Mouse (Mus musculus) layer of hippocampus, adult 2 months (tissue): ENCODE measurements at regions not wholly inside any gene's neighbourhood (a gene's known extent, or its start where the extent isn't known, plus 50 kb on each side); places are given as distances from the start of the nearest gene placed in this dataset.

Source experiments
- DNase-seq, 2 experiments: peaks; one replicate each; pipeline ENCODE4 v3.0.0; 2022; ENCODE audit warnings: low spot score in 2 of 2
- H3K27ac ChIP-seq: fragments of 200-600 bp; 2 replicates; pipeline ENCODE4 v1.8.1; 2022
- H3K4me3 ChIP-seq: fragments of 200-600 bp; 2 replicates; pipeline ENCODE4 v1.8.1; 2022; ENCODE audit warnings: mild to moderate bottlenecking
- CTCF ChIP-seq: fragments of 200-600 bp; conservative IDR thresholded peaks from 2 replicates; pipeline ENCODE4 v1.8.1; 2022; ENCODE audit warnings: antibody characterized with exemption, mild to moderate bottlenecking, moderate library complexity

DNA sequence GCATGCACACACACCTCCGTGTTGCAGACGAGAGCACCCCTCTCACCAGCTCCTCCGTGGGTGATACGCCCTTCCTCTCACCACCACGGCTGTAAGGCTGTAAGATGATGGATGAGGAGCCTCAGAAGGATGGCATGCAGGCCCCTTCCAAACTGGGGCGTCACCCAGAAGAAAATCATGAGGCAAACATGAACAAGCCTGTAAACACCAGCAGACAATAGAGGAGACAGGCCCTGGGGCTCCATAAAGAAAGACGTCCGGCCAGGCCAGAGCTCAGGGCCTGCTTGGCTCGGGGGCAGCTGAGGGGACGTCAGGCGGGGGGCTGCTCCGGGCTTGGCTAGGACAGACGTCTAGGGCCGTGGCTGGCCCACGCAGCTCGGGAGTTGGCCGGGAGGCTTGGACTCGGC lies 50.6 kb upstream of the Eln start:
- Histone ChIP-seq H3K27ac (no peak overlapping the region), H3K4me3 (no peak overlapping the region)
- no peak for TF ChIP-seq CTCF
- no peak for DNase-seq
